Mouse (Mus musculus) urinary bladder, postnatal 10 days (tissue): Measurements from ENCODE around the gene Msx3.

Experiments
- DNase-seq: peaks from one replicate; pipeline ENCODE4 v3.0.0; 2022; ENCODE audit warnings: low spot score

Msx3 gene

GRCm38 (mm10) chr7:140048361-140049114, at the start of gene Msx3:
Gene Msx3, minus strand, starts transcription at chr7:140049089.
- no peak for DNase-seq

- no peak for DNase-seq
Observed at GRCm38 (mm10) chr7:140098466-140098865, 49.6 kb upstream of the Msx3 start.

- no peak for DNase-seq
Observed at GRCm38 (mm10) chr7:140096055-140096454, 47.2 kb upstream of the Msx3 start.

- DNase-seq, result no peak
Observed at GRCm38 (mm10) chr7:140095556-140095955, 46.7 kb upstream of the Msx3 start.

GRCm38 (mm10) chr7:140094954-140095353, 46.1 kb upstream of the Msx3 start:
- DNase-seq, result no peak

GRCm38 (mm10) chr7:140092924-140093528, 44.1 kb upstream of the Msx3 start, which contains the start of gene Prap1:
Gene Prap1, plus strand, starts transcription at chr7:140093395.
- no peak for DNase-seq

GRCm38 (mm10) chr7:140090601-140091000, 41.7 kb upstream of the Msx3 start:
- no peak for DNase-seq

- DNase-seq, result no peak
Observed at GRCm38 (mm10) chr7:140082242-140082678, 33.4 kb upstream of the Msx3 start, which contains the start of gene Caly. Gene Caly, minus strand, starts transcription at chr7:140082548.

GRCm38 (mm10) chr7:140081408-140082241, 32.7 kb upstream of the Msx3 start:
- DNase-seq, result no peak

GRCm38 (mm10) chr7:140080503-140081156, 31.7 kb upstream of the Msx3 start:
- no peak for DNase-seq

- DNase-seq, result no peak
Observed at GRCm38 (mm10) chr7:140078711-140079110, 29.8 kb upstream of the Msx3 start.

- DNase-seq, result no peak
Observed at GRCm38 (mm10) chr7:140077698-140078097, 28.8 kb upstream of the Msx3 start.

GRCm38 (mm10) chr7:140070042-140070711, 21.3 kb upstream of the Msx3 start:
- no peak for DNase-seq

- DNase-seq, result no peak
Observed at GRCm38 (mm10) chr7:140067397-140067796, 18.5 kb upstream of the Msx3 start.

- no peak for DNase-seq
Observed at GRCm38 (mm10) chr7:140063092-140063491, 14.2 kb upstream of the Msx3 start.

GRCm38 (mm10) chr7:140062307-140062706, 13.4 kb upstream of the Msx3 start:
- no peak for DNase-seq

- no peak for DNase-seq
Observed at GRCm38 (mm10) chr7:140061832-140062130, 12.9 kb upstream of the Msx3 start.

GRCm38 (mm10) chr7:140060936-140061831, 12.3 kb upstream of the Msx3 start:
- no peak for DNase-seq

- DNase-seq, result no peak
Observed at GRCm38 (mm10) chr7:140059601-140060000, 10.7 kb upstream of the Msx3 start.

- DNase-seq, result no peak
Observed at GRCm38 (mm10) chr7:140058528-140058927, 9.6 kb upstream of the Msx3 start.
